Mouse (Mus musculus): Measurements from ENCODE around the gene Cnbp.

- no peak for TF ChIP-seq CTCF (IDR thresholded peaks at IDR 0.05; ENCODE audit: control insufficient read depth, insufficient read depth, low read length)
- TF ChIP-seq POLR2A (IDR thresholded peaks at IDR 0.05; ENCODE audit: borderline replicate concordance, control insufficient read depth, low read depth, low read length): peak; percentile 56; the same call in 1 of the 2 replicates
Measured at GRCm38 (mm10) chr6:87810713-87811669, 39.9 kb downstream of the Cnbp start.

Data from bone marrow, adult 2 months (tissue).